Mouse (Mus musculus) right cerebral cortex, postnatal 36 days (tissue): Measurements from ENCODE around the gene Alg12.
"Not testable (repeated sequence)": the region's sequence is repeated elsewhere in the genome, so short reads cannot be mapped to it uniquely, and the experiment has no call there.

Source experiments
- DNase-seq, 2 experiments: peaks; one replicate each; pipeline ENCODE4 v3.0.0; 2022; ENCODE audit warnings: low spot score in 2 of 2, mixed read lengths in 1 of 2

The Alg12 gene

DNA sequence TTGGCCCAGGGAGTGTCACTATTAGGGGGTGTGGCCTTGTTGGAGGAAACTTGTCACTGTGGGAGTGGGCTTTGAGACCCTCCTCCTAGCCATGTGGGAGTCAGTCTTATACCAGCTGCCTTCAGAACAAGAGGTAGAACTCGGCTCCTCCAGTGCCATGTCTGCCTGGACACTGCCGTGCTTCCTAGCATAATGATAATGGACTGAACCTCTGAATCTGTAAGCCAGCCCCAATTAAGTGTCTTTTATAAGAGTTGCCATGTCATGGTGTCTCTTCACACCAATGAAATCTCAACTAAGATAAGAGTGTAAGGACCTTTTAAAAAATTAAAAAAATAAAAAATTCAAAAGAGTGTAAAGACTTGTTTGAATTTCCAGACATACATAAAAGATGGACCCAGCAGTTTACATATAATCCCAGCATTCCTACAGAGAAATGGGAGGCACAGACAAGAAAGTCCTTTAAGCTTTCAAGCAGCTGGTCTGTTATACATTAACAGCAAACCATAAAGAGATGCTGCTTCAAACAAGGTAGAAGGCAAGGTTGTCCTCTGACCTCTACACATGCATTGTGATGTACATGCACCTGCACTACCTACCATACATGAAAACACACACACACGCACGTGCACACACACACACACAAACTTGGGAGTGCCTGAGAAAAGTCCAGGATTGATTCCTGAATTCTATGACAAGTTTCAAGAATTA is 26.8 kb downstream of the Alg12 start:
- DNase-seq = no peak

DNA sequence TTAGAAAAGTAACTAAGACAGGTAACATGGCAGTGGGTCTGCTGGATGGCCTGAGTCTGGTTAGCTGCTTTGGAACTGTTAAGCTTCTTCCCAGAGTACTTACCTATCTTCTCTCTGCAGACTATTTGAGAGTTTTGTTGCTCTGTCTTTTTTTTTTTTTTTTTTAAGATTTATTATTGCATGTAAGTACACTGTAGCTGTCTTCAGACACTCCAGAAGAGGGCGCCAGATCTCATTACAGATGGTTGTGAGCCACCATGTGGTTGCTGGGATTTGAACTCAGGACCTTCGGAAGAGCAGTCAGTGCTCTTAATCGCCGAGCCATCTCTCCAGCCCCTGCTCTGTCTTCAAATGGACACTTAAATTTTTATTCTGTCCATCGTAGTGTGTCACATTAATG is 44.5 kb downstream of the Alg12 start:
- DNase-seq = not testable (repeated sequence)

DNA sequence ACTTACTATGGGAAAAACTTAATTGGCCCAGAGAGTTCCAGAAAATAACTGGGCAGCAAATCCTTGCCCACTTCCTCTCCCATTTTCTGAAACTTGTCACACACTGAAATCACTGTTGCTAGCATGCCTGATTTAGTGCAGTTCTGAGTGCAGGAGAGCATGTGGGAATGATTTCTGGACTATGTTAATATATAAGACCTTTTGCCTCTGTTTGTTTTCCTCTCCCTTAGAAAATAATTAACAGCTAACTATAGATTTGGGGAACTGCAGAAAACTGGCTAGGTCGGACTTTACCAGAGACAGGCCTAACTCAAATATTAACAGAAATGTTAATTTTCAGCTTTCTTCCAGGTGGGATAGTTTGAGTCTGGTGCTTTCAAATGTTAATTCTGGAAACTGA is 50.6 kb downstream of the Alg12 start:
- DNase-seq = no peak

DNA sequence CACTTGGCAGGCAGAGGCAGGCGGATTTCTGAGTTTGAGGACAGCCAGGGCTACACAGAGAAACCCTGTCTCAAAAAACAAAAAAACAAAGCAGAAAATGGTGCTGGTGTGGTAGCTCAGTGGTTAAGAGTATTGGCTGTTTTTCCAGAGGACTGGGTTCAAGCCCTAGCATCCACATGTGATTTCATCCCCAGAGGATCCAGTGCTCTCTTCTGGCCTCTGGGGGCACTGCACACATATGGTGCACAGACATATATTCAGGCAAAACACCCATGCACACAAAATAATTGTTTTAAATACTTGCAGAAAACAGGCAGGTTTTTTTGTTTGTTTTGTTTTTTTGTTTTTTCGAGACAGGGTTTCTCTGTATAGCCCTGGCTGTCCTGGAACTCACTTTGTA is 53.0 kb downstream of the Alg12 start:
- DNase-seq = not testable (repeated sequence)

DNA sequence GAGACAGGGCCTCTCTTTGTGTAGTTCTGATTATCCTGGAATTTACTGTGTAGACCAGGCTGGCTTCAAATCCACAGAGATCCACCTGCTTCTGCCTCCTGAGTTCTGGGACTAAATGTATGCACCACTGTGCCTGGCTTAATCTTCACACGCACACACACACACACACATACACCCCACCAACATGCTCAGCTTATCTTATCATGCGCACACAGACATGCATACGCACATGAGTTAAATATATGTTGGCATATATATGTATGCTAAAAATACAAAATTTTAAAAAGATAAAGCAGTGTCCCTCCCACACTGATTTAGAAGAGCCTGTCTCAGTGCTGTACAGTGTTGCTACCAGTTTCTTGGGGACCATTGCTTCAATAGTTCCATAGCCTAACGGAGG is 57.6 kb downstream of the Alg12 start:
- DNase-seq = no peak

DNA sequence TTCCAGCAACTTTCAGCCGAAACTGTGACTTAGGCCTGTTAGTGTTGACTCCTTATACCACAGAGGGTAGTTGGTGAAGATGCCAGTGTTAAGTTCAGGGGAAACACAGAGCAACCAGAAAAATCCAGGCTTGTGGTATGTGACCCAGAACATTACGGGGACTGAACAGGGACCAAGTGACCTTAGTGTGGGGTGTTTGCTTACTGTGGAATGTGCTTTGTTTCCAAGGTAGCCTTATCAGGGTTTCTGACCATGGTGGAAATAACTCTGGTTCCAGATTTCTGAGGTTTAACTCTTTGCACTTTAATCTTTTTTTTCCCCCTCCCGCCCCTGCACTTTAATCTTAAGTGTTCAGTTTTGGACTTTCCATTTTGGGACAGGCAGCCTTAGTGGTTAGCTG is 61.1 kb downstream of the Alg12 start:
- DNase-seq = no peak

DNA sequence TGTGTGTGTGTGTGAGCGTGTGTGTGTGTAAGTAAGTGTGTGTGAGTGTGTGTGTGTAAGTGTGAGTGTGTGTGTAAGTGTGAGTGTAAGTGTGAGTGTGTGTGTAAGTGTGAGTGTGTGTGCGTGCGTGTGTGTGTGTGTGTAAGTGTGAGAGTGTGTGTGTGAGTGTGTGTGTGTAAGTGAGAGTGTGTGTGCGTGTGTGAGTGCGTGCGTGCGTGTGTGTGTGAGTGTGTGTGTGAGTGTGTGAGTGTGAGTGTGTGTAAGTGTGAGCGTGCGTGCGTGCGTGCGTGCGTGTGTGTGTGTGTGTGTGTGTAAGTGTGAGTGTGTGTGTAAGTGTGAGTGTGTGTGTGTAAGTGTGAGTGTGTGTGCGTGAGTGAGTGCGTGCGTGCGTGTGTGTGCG is 63.4 kb downstream of the Alg12 start:
- no peak for DNase-seq
